In genomic region chr12:86103391-86103790, GRCm38 (mm10) we compare ENCODE assay signal across 10 mouse cellular contexts. TPM values are rescaled to one million over a fixed set of nuclear protein-coding genes. Genes with fewer than 3 reads are reported as not detected.
DNase-seq lines count a peak whose midpoint lies in the region; TF ChIP-seq lines count a peak whose summit lies in the region.
"Had no signal": no experiment of that assay in that cellular context is flagged by ENCODE, and none has a peak within 500 bp of the region (broad histone marks: within the 10 kb centered on the region; RNA-seq: fewer than 3 reads in every experiment).

No protein-coding gene starts in this region.

- TF ChIP-seq POLR2A in kidney, adult 2 months (IDR thresholded peaks at IDR 0.05; ENCODE audit: low read depth, low read length): no peak
- no peak for TF ChIP-seq POLR2A in cortical plate, adult 2 months (IDR thresholded peaks at IDR 0.05; ENCODE audit: extremely low read depth, insufficient read depth, low read length)
- TF ChIP-seq POLR2A in thymus, adult 2 months (IDR thresholded peaks at IDR 0.05; ENCODE audit: control insufficient read depth, extremely low read depth, insufficient read depth, low read length, poor library complexity): no peak

- peak; percentile 61 for DNase-seq in kidney, adult 2 months
- no peak for DNase-seq in kidney, adult 11 months
- peak; percentile 26 for DNase-seq in heart, postnatal 4 days
- DNase-seq in lung, postnatal 36 days: peak; percentile 50
- no peak for DNase-seq in thymus, adult 2 months
- no peak for DNase-seq in MN1 (ENCODE audit: low spot score)

- H3K27me3 ChIP-seq in kidney, adult 2 months (replicated peaks; ENCODE audit: control insufficient read depth, insufficient read depth, low read length): no peaks in the 10 kb centered on the region
- H3K27me3 ChIP-seq in thymus, adult 2 months (ENCODE audit: control insufficient read depth, insufficient read depth, low read length): no peaks in the 10 kb centered on the region
- H3K27me3 ChIP-seq: liver, embryonic 12.5 days; Patski had no signal

- WGBS in kidney, adult 2 months: 50% methylated on average over 11 of the region's 11 CpGs
- WGBS in thymus, adult 2 months: 95% methylated on average over 11 of the region's 11 CpGs

- TF ChIP-seq CTCF in kidney, adult 2 months (conservative IDR thresholded peaks at IDR 0.05; ENCODE audit: insufficient read depth, insufficient read length, low read depth, low read length): no peak
- TF ChIP-seq CTCF in cortical plate, adult 2 months (IDR thresholded peaks at IDR 0.05; ENCODE audit: extremely low read depth, insufficient read depth, low read length): no peak
- no peak for TF ChIP-seq CTCF in thymus, adult 2 months (IDR thresholded peaks at IDR 0.05; ENCODE audit: borderline replicate concordance, control insufficient read depth, extremely low read depth, insufficient read depth, low read length, poor library complexity)

- peaks cover 27% of the 10 kb centered on the region for H3K4me1 ChIP-seq in kidney, adult 2 months (ENCODE audit: control insufficient read depth, insufficient read depth, low read length)
- H3K4me1 ChIP-seq in cortical plate, adult 2 months (ENCODE audit: control insufficient read depth, insufficient read depth, low read length): peaks cover 4% of the 10 kb centered on the region; the same call in 1 of the 2 replicates
- H3K4me1 ChIP-seq in thymus, adult 2 months (replicated peaks; ENCODE audit: control insufficient read depth, insufficient read depth, low read length): no peaks in the 10 kb centered on the region
- H3K4me1 ChIP-seq: liver, embryonic 12.5 days had no signal

- no peaks in the 10 kb centered on the region for H3K36me3 ChIP-seq in kidney, adult 2 months (ENCODE audit: control insufficient read depth, insufficient read depth, low read length)
- no peaks in the 10 kb centered on the region for H3K36me3 ChIP-seq in thymus, adult 2 months (ENCODE audit: control insufficient read depth, insufficient read depth, low read length)
- H3K36me3 ChIP-seq: liver, embryonic 12.5 days had no signal

- peak overlapping the region; percentile 37 for H3K27ac ChIP-seq in kidney, adult 2 months (ENCODE audit: insufficient read depth, low read depth, low read length)
- H3K27ac ChIP-seq in cortical plate, adult 2 months (ENCODE audit: insufficient read depth, low read length): peak overlapping the region; percentile 71
- no peak overlapping the region for H3K27ac ChIP-seq in thymus, adult 2 months (ENCODE audit: control insufficient read depth, insufficient read depth, low read length)
- H3K27ac ChIP-seq: liver, embryonic 12.5 days had no signal

- no peak overlapping the region for H3K4me3 ChIP-seq in kidney, adult 2 months (ENCODE audit: insufficient read depth, low read depth, low read length)
- no peak overlapping the region for H3K4me3 ChIP-seq in cortical plate, adult 2 months (ENCODE audit: insufficient read depth, low read length)
- no peak overlapping the region for H3K4me3 ChIP-seq in thymus, adult 2 months (ENCODE audit: control insufficient read depth, insufficient read depth, low read length)
- H3K4me3 ChIP-seq: liver, embryonic 12.5 days had no signal

RNA-seq across cellular contexts. Expression of gene Ift43, which starts 21.1 kb away (rescaled TPM):
- 21.9 and 27.3 TPM in 2 replicates for polyA plus RNA-seq in kidney, adult 2 months (2012; rRNA removed)
- 22.1 and 26.2 TPM in 2 replicates for polyA plus RNA-seq in cortical plate, adult 2 months (2012; rRNA removed)
- total RNA-seq in heart, postnatal 4 days (2021): 10 to 100 TPM; 42.8 to 45.3 TPM
- polyA plus RNA-seq in thymus, adult 2 months (2012; rRNA removed): 2.2 and 4.7 TPM in 2 replicates
- total RNA-seq: hematopoietic stem cell, adult 5-6 weeks had no signal

RNA-seq across cellular contexts. Expression of gene Tgfb3, which starts 24.6 kb away (rescaled TPM):
- polyA plus RNA-seq in kidney, adult 2 months (2012; rRNA removed): 2.6 and 3.3 TPM in 2 replicates
- 10.0 and 10.5 TPM in 2 replicates for polyA plus RNA-seq in cortical plate, adult 2 months (2012; rRNA removed)
- 10 to 100 TPM; 18.6 to 19.2 TPM for total RNA-seq in heart, postnatal 4 days (2021)
- 3.9 and 4.3 TPM in 2 replicates for polyA plus RNA-seq in thymus, adult 2 months (2012; rRNA removed)

Comparison
In these comparisons a context has a peak if more than half of its experiments do, and no peak if none do; other contexts are left out.
1. DNase-seq: peak in kidney, adult 2 months (single experiment), heart, postnatal 4 days (single experiment) and lung, postnatal 36 days (single experiment); none in kidney, adult 11 months (single experiment), thymus, adult 2 months (single experiment) and MN1 (single experiment).